Mouse (Mus musculus): Measurements from ENCODE around the gene Mat2a. TPM values are rescaled to one million over a fixed set of nuclear protein-coding genes. Genes with fewer than 3 reads are reported as not detected.
A peak's percentile ranks its signal among the peaks of the same experiment; 100 is the strongest.

Mat2a gene
- polyA plus RNA-seq, 1 experiment from 2014 or later, result 235 TPM

DNA sequence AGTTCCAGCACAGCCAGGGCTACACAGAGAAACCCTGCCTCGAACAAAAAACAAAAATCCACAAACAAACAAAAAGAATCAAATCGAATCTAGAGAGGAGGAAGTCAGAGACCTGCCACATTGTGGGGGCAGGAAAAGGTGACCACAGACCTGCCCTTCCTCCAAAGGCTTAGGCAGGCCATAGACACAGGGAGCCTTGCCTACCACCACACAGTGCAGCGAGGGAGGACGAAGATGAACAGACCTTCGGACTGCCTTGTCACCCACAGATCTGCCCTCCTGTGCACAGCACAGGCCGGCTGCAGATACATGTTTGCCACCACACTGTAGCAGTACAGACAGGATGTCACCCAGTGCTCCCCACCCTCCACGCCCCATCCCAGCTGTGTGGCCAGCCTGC lies 28.8 kb downstream of the Mat2a start:
- Histone ChIP-seq H3K9ac (no peak overlapping the region), H3K4me2 (no peak overlapping the region), H3K27ac (no peak overlapping the region), H3K4me1 (replicated peaks) (peaks cover 23% of the 10 kb centered on the region), H3K27me3 (no peaks in the 10 kb centered on the region), H3K4me3 (replicated peaks) (no peak overlapping the region), H3K9me3 (replicated peaks) (no peaks in the 10 kb centered on the region), H3K36me3 (no peaks in the 10 kb centered on the region)
- DNase-seq (no peak), ATAC-seq (ENCODE audit: low read depth) (no peak)
- WGBS (ENCODE audit: insufficient replicate concordance), result 31% methylated on average over 7 of the region's 7 CpGs

- Histone ChIP-seq H3K4me3 (replicated peaks) (no peak overlapping the region), H3K27ac (no peak overlapping the region), H3K9ac (no peak overlapping the region), H3K4me2 (no peak overlapping the region), H3K9me3 (replicated peaks) (no peaks in the 10 kb centered on the region), H3K27me3 (no peaks in the 10 kb centered on the region), H3K4me1 (replicated peaks) (peaks cover 18% of the 10 kb centered on the region), H3K36me3 (no peaks in the 10 kb centered on the region)
- no peak for ATAC-seq (ENCODE audit: low read depth)
- DNase-seq, result no peak
- 19% methylated on average over 1 of the region's 1 CpGs for WGBS (ENCODE audit: insufficient replicate concordance)
These were observed 29.4 kb downstream of the Mat2a start for GRCm38 (mm10) chr6:72410003-72410402.

GRCm38 (mm10) chr6:72409567-72409966 lies 29.8 kb downstream of the Mat2a start:
- ATAC-seq (ENCODE audit: low read depth) (no peak), DNase-seq (peak; percentile 58)
- Histone ChIP-seq H3K27me3 (no peaks in the 10 kb centered on the region), H3K4me3 (replicated peaks) (no peak overlapping the region), H3K4me1 (replicated peaks) (peaks cover 17% of the 10 kb centered on the region), H3K27ac (no peak overlapping the region), H3K36me3 (no peaks in the 10 kb centered on the region), H3K9me3 (replicated peaks) (no peaks in the 10 kb centered on the region), H3K4me2 (no peak overlapping the region), H3K9ac (no peak overlapping the region)
- 14% methylated on average over 3 of the region's 3 CpGs for WGBS (ENCODE audit: insufficient replicate concordance)

DNA sequence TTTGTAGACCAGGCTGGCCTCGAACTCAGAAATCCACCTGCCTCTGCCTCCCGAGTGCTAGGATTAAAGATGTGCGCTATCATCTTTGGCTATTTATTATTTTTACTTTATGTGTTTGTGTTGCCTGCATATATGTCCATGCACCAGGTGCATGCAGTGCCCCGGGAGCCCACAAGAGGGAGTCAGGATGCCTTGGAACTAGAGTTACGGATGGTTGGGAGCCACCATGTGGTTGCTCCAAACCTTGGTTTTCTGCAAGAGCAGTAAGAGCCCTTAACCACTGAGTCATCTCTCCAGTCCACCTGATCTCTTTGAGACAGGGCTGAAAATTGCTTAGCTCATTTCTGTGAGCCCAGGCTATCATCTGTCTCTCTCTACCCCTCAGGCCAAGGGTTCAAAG lies 32.2 kb downstream of the Mat2a start:
- H3K9ac ChIP-seq, result no peak overlapping the region; the same call in 1 of the 2 replicates
- DNase-seq (peak; percentile 86), ATAC-seq (ENCODE audit: low read depth) (peak; percentile 81)
- peaks cover 9% of the 10 kb centered on the region for H3K4me1 ChIP-seq (replicated peaks)
- WGBS (ENCODE audit: insufficient replicate concordance), result 1% methylated on average over 5 of the region's 5 CpGs
- H3K4me2 ChIP-seq, result no peak overlapping the region
- no peaks in the 10 kb centered on the region for H3K9me3 ChIP-seq (replicated peaks)
- no peaks in the 10 kb centered on the region for H3K36me3 ChIP-seq
- no peak overlapping the region for H3K4me3 ChIP-seq (replicated peaks)
- 0 out of 2 replicates have a peak overlapping the region, but pooled peaks have one; percentile 29 for H3K27ac ChIP-seq
- no peaks in the 10 kb centered on the region for H3K27me3 ChIP-seq

DNA sequence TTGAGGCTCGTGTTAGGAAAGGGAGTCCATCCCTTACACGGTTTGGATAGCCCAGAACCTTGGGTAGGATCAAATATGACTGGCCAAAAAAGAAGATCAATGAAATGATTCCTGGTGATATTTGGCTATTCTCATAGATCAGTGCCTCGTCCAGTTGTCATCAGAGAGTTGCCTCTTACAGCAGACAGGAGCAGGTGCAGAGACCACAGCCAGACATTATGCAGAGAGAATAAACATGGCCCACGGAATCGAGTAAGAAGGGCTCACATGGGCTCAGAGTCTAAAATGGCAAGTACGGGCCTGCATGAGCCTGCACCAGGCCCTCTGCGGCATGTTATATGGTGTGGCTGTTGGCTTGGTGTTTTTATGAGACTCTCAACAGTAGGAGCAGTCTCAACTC lies 34.0 kb downstream of the Mat2a start:
- no peak overlapping the region for H3K27ac ChIP-seq
- H3K4me3 ChIP-seq (replicated peaks), result no peak overlapping the region
- H3K4me2 ChIP-seq, result no peak overlapping the region
- no peak for ATAC-seq (ENCODE audit: low read depth)
- 72% methylated on average over 7 of the region's 7 CpGs for WGBS (ENCODE audit: insufficient replicate concordance)
- H3K4me1 ChIP-seq (replicated peaks), result peaks cover 9% of the 10 kb centered on the region
- DNase-seq, result no peak
- H3K9me3 ChIP-seq (replicated peaks), result no peaks in the 10 kb centered on the region
- H3K27me3 ChIP-seq, result no peaks in the 10 kb centered on the region
- H3K36me3 ChIP-seq, result no peaks in the 10 kb centered on the region
- H3K9ac ChIP-seq, result no peak overlapping the region

GRCm38 (mm10) chr6:72401875-72402274 lies 37.5 kb downstream of the Mat2a start:
- no peaks in the 10 kb centered on the region for H3K36me3 ChIP-seq
- no peak overlapping the region for H3K4me3 ChIP-seq (replicated peaks)
- DNase-seq, result peak; percentile 62
- no peaks in the 10 kb centered on the region for H3K9me3 ChIP-seq (replicated peaks)
- no peaks in the 10 kb centered on the region for H3K27me3 ChIP-seq
- ATAC-seq (ENCODE audit: low read depth), result no peak
- peaks cover 27% of the 10 kb centered on the region for H3K4me1 ChIP-seq (replicated peaks)
- no peak overlapping the region for H3K9ac ChIP-seq
- no peak overlapping the region for H3K4me2 ChIP-seq
- no peak overlapping the region for H3K27ac ChIP-seq
- 14% methylated on average over 7 of the region's 7 CpGs for WGBS (ENCODE audit: insufficient replicate concordance)

GRCm38 (mm10) chr6:72399967-72400366 lies 39.4 kb downstream of the Mat2a start:
- H3K4me2 ChIP-seq, result no peak overlapping the region
- no peaks in the 10 kb centered on the region for H3K9me3 ChIP-seq (replicated peaks)
- peaks cover 34% of the 10 kb centered on the region for H3K4me1 ChIP-seq (replicated peaks)
- no peak overlapping the region for H3K4me3 ChIP-seq (replicated peaks)
- peak overlapping the region; percentile 50; the same call in 1 of the 2 replicates for H3K27ac ChIP-seq
- WGBS (ENCODE audit: insufficient replicate concordance), result 65% methylated on average over 2 of the region's 2 CpGs
- no peak for DNase-seq
- no peaks in the 10 kb centered on the region for H3K36me3 ChIP-seq
- H3K9ac ChIP-seq, result no peak overlapping the region
- no peak for ATAC-seq (ENCODE audit: low read depth)
- no peaks in the 10 kb centered on the region for H3K27me3 ChIP-seq

DNA sequence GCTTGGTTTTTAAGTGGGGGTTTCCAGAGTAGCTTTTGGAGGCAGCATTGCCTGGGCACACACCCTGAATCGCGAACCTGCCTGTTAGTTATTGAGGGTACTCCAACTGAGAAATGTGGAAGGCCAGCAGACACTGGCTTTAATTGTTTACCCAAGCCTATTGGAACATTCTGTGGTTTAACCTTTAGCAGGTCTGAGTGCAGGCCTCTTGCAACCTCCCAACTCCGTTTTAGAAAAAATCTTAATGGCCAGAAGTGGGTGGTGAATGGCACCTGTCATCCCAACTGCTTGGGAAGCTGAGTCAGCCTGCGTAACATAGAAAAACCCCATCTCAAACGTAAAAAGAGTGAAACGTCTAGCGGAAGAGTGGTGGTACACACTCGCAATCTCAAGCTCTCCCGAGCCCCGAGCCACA lies 42.5 kb downstream of the Mat2a start:
- DNase-seq (no peak), ATAC-seq (ENCODE audit: low read depth) (no peak)
- Histone ChIP-seq H3K9ac (no peak overlapping the region), H3K27me3 (no peaks in the 10 kb centered on the region), H3K4me3 (replicated peaks) (no peak overlapping the region), H3K36me3 (peaks cover 20% of the 10 kb centered on the region), H3K27ac (no peak overlapping the region), H3K4me1 (replicated peaks) (peaks cover 62% of the 10 kb centered on the region), H3K9me3 (replicated peaks) (no peaks in the 10 kb centered on the region), H3K4me2 (no peak overlapping the region)
- WGBS (ENCODE audit: insufficient replicate concordance), result 70% methylated on average over 10 of the region's 10 CpGs

- peak overlapping the region; percentile 84 for H3K4me3 ChIP-seq (replicated peaks)
- no peak for DNase-seq
- H3K4me1 ChIP-seq (replicated peaks), result peaks cover 71% of the 10 kb centered on the region
- H3K4me2 ChIP-seq, result peak overlapping the region; percentile 93
- H3K9ac ChIP-seq, result peak overlapping the region; percentile 98; the same call in 1 of the 2 replicates
- H3K9me3 ChIP-seq (replicated peaks), result no peaks in the 10 kb centered on the region
- WGBS (ENCODE audit: insufficient replicate concordance), result 85% methylated on average over 5 of the region's 5 CpGs
- peak overlapping the region; percentile 100 for H3K27ac ChIP-seq
- peaks cover 37% of the 10 kb centered on the region for H3K36me3 ChIP-seq
- no peaks in the 10 kb centered on the region for H3K27me3 ChIP-seq
- no peak for ATAC-seq (ENCODE audit: low read depth)
These were observed 47.0 kb downstream of the Mat2a start for GRCm38 (mm10) chr6:72392341-72392740.

DNA sequence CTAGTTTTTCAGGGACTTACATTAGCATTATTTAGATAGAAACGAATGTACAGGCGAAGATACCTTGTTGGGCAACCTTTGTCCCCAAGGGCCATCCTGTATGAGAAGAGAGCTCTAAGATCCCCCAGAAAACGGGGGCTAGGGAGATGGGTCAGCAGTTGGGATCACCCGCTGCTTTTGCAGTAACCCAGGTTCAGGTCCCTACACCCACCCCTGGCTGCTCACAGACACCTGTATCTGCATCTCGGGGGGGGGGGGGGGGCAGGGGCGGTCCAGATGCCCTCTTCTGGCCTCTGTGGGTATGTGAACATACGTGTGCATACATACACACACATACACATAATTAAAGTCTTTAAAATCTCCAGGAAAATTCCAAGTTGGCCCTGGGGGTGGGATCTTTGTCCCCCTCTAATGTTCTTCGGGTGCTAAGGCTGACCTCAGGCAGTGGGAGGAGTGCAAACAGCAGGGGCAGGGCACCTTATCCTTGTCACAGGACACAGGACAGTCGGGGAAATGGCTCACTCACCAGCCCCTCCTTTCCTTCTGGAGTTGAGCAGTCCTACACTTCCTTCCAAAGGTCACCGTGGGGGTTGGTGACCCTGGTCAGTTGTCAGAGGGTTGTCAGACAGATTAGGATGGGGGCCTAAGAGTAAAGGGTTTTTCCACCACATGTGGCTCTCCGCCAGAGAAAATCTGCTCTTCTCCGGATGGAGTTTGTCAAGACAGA lies 48.4 kb downstream of the Mat2a start:
- ATAC-seq (ENCODE audit: low read depth) (peak; percentile 71), DNase-seq (peak; percentile 67)
- Histone ChIP-seq H3K9me3 (replicated peaks) (no peaks in the 10 kb centered on the region), H3K27me3 (no peaks in the 10 kb centered on the region), H3K27ac (peak overlapping the region; percentile 100), H3K9ac (peak overlapping the region; percentile 98), H3K36me3 (peaks cover 47% of the 10 kb centered on the region), H3K4me3 (replicated peaks) (peak overlapping the region; percentile 84), H3K4me1 (replicated peaks) (peaks cover 75% of the 10 kb centered on the region), H3K4me2 (peak overlapping the region; percentile 93)
- 3% methylated on average over 12 of the region's 12 CpGs for WGBS (ENCODE audit: insufficient replicate concordance)

- Histone ChIP-seq H3K4me3 (replicated peaks) (peak within 1 kb of the TSS; percentile 84), H3K4me2 (peak within 1 kb of the TSS; percentile 93), H3K36me3 (peaks cover 55% of the 10 kb centered on the region), H3K27ac (peak within 1 kb of the TSS; percentile 100), H3K9ac (peak within 1 kb of the TSS; percentile 98), H3K27me3 (no peaks in the 10 kb centered on the region), H3K4me1 (replicated peaks) (peaks cover 76% of the 10 kb centered on the region), H3K9me3 (replicated peaks) (no peaks in the 10 kb centered on the region)
- under 1% methylated on average over 33 of the region's 33 CpGs for WGBS (ENCODE audit: insufficient replicate concordance)
- ATAC-seq (ENCODE audit: low read depth), result peak; percentile 43
- DNase-seq, result peak; percentile 66
These were observed 49.2 kb downstream of the Mat2a start, which contains the start of gene Vamp8 for GRCm38 (mm10) chr6:72389941-72390771. Vamp8 (minus strand) TSS chr6:72390703.
